Mouse (Mus musculus) kidney, adult 2 months (tissue): ENCODE data around the gene Slfn3.

Experiments
- CTCF ChIP-seq: fragments of 200-500 bp; conservative IDR thresholded peaks from 2 replicates; pipeline ENCODE4 v1.5.1; 2011; ENCODE audit warnings: low read depth, mild to moderate bottlenecking, control low read depth, low read length, moderate library complexity, mixed read lengths; ENCODE audit not compliant: insufficient read depth, insufficient read length
- POLR2A ChIP-seq: fragments of 200-500 bp; IDR thresholded peaks from one replicate; pipeline ENCODE4 v1.6.1; 2011; ENCODE audit warnings: low read depth, low read length, control low read depth

GRCm38 (mm10) chr11:83224217-83224616, 33.1 kb downstream of the Slfn3 start:
- no peak for TF ChIP-seq POLR2A
- no peak for TF ChIP-seq CTCF
